Mouse (Mus musculus) ovary, adult 2 months (tissue): ENCODE measurements around the gene Olfr531. TPM values are rescaled to one million over a fixed set of nuclear protein-coding genes. Genes with fewer than 3 reads are reported as not detected.

Source experiments
- polyA plus RNA-seq: library from polyadenylated mRNA; depleted of rRNA; stranded (reverse); fragments of >200 nt; gene quantifications from 2 replicates; pipeline ENCODE4 v1.2.3, GENCODE M21; 2012; rRNA removed

The Olfr531 gene
- not detected in 2 replicates for polyA plus RNA-seq

DNA sequence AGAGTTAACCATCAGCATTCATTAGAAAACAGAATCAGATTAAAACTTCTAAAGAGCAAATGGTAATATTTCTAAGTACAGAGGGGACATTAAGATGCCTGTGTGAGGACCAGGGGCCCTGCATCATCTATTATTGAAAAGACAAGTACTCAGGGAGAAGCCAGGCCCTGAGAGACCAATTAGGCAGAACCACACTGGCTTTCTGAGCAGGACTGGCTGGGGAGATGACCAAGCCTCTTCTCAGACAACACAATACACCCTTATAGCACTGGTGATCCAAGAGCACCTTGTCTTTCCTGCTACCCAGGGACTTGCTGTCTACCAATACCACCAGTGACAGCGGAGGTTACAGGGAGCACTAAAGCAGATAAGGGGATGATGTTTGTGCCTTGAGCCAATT, at the start of gene Olfr531:
TSS of gene Olfr531 (minus strand) at position 101 of the 400 bp plus-strand sequence.

DNA sequence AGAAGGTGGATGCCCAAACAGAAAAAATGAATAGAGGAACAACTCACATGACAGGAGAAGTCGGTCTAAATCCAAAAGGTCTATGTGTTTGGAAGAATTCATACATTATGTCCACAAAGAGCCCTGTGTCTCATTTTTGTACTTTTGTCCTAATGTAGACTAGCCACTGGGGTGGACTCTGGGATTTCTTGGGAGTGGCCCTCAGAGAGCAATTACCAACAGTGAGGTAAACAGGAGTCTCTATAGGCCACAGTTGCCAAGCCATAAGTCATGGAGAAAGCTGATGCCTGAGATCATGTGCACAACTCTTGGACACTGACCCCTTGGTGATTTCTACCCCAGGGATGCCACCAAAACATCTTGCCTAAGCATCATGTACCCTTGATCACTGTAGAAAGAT, 18.8 kb upstream of the Olfr531 start, which contains the start of gene Olfr532:
TSS of gene Olfr532 (minus strand) at position 101 of the 400 bp plus-strand sequence.

DNA sequence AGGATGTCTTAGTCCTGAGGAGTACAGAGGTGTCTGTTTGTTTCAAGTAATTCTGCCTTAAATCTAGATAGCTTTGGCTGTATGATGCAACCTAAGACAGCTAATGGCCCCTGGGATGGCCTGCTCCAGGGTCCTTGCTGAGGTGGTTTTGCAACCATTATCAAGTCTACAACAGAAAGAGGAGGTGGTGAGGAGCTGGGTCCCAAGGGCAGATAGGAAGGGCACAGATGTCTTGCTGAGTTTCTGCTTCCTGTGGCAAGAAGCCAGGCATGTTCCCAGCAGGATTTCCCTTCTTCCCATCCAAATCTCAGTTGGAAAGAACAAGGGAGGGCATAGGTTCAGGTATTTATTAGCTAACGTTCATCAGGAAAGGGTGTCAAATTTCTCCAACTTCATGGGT, 26.5 kb downstream of the Olfr531 start, which contains the start of gene Olfr530:
TSS of gene Olfr530 (minus strand) at position 101 of the 400 bp plus-strand sequence.

DNA sequence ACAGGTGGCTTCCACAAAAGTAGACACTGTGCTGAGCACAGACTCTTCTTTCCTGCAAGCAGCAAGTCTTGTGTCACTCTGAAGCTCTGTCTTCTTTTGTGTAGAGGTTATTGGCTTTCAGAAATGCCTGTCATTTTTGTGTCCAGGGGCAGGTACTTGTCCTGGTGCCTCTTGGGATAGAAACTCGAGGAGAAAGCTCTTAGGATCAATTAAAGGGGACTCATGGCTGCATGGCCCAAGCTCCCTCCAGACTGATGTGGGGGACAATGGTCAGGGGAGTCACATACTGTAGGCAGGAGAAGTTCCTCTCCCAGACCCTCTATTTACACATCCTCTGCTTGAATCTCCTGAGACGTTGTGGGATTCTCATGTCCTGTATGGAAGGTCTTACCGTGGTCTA, 41.1 kb downstream of the Olfr531 start, which contains the start of gene Olfr60:
TSS of gene Olfr60 (minus strand) at position 101 of the 400 bp plus-strand sequence.

Other genes with a start within 250 kb of the Olfr531 start
- 2.7 and 2.9 TPM in 2 replicates for gene Sprn, start 248.0 kb downstream of the Olfr531 start, polyA plus RNA-seq
- gene Olfr522, start 238.2 kb downstream of the Olfr531 start, polyA plus RNA-seq, result not detected in 2 replicates
- gene Olfr523, start 229.7 kb downstream of the Olfr531 start, polyA plus RNA-seq, result not detected in 2 replicates
- gene Olfr524, start 197.0 kb downstream of the Olfr531 start, polyA plus RNA-seq, result not detected in 2 replicates
- gene Cd163l1, start 184.7 kb downstream of the Olfr531 start, polyA plus RNA-seq, result 0.94 and 1.0 TPM in 2 replicates
- 0.06 TPM in 1 of 2 replicates, not detected in the other for gene 5830411N06Rik, start 155.6 kb downstream of the Olfr531 start, polyA plus RNA-seq
- gene Olfr525, start 82.1 kb downstream of the Olfr531 start, polyA plus RNA-seq, result not detected in 2 replicates
- gene Olfr527, start 68.9 kb downstream of the Olfr531 start, polyA plus RNA-seq, result not detected in 2 replicates
- gene Olfr60, start 41.2 kb downstream of the Olfr531 start, polyA plus RNA-seq, result 0.17 TPM in 1 of 2 replicates, not detected in the other
- not detected in 2 replicates for gene Olfr530, start 26.6 kb downstream of the Olfr531 start, polyA plus RNA-seq
- not detected in 2 replicates for gene Olfr532, start 18.7 kb upstream of the Olfr531 start, polyA plus RNA-seq
- gene Olfr533, start 60.5 kb upstream of the Olfr531 start, polyA plus RNA-seq, result not detected in 2 replicates
- gene Olfr535, start 81.3 kb upstream of the Olfr531 start, polyA plus RNA-seq, result not detected in 2 replicates
- gene Olfr536, start 104.5 kb upstream of the Olfr531 start, polyA plus RNA-seq, result not detected in 2 replicates
- gene Olfr538, start 165.0 kb upstream of the Olfr531 start, polyA plus RNA-seq, result not detected in 2 replicates
- gene Olfr46, start 198.4 kb upstream of the Olfr531 start, polyA plus RNA-seq, result not detected in 2 replicates
- not detected in 2 replicates for gene Olfr61, start 226.1 kb upstream of the Olfr531 start, polyA plus RNA-seq
- gene Olfr53, start 243.5 kb upstream of the Olfr531 start, polyA plus RNA-seq, result not detected in 2 replicates